Mouse (Mus musculus) embryonic facial prominence, embryonic 15.5 days (tissue): ENCODE measurements around the gene Cyp46a1. TPM values are rescaled to one million over a fixed set of nuclear protein-coding genes. Genes with fewer than 3 reads are reported as not detected.

ENCODE experiments used
- ATAC-seq: fragments of 200-750 bp; cut with Nextera tagmentation; 2 replicates; pipeline ENCODE4 v1.8.0; 2017; ENCODE audit warnings: low read depth, moderate TSS enrichment; ENCODE audit not compliant: insufficient number of reproducible peaks, low FRiP score, low TSS enrichment
- H3K27ac ChIP-seq: fragments of 300-500 bp; sonication (generic); replicated peaks from 2 replicates; pipeline ENCODE4 v1.5.1; 2015; ENCODE audit warnings: mild to moderate bottlenecking, inconsistent platforms
- H3K27me3 ChIP-seq: fragments of 300-500 bp; sonication (generic); 2 replicates; pipeline ENCODE4 v1.6.1; 2015; ENCODE audit warnings: inconsistent platforms
- H3K36me3 ChIP-seq: fragments of 300-500 bp; sonication (generic); 2 replicates; pipeline ENCODE4 v1.6.1; 2015; ENCODE audit warnings: mild to moderate bottlenecking, inconsistent platforms
- H3K4me1 ChIP-seq: fragments of 300-500 bp; sonication (generic); 2 replicates; pipeline ENCODE4 v1.6.1; 2015; ENCODE audit warnings: inconsistent platforms
- H3K4me2 ChIP-seq: fragments of 300-500 bp; sonication (generic); replicated peaks from 2 replicates; pipeline ENCODE4 v1.6.1; 2015; ENCODE audit warnings: mild to moderate bottlenecking, inconsistent platforms
- H3K4me3 ChIP-seq: fragments of 300-500 bp; sonication (generic); replicated peaks from 2 replicates; pipeline ENCODE4 v1.5.1; 2015; ENCODE audit warnings: mild to moderate bottlenecking, inconsistent platforms
- H3K9ac ChIP-seq: fragments of 300-500 bp; sonication (generic); 2 replicates; pipeline ENCODE4 v1.6.1; 2015; ENCODE audit warnings: inconsistent platforms
- H3K9me3 ChIP-seq: fragments of 300-500 bp; sonication (generic); replicated peaks from 2 replicates; pipeline ENCODE4 v1.6.1; 2016; ENCODE audit warnings: inconsistent platforms
- WGBS: fragments of 180-500 bp; shearing (Covaris S2); methylation state at CpG from one replicate; pipeline ENCODE4 v1.1.7; 2015; 5-methylcytosine and 5-hydroxymethylcytosine counted together
- polyA plus RNA-seq: library from polyadenylated mRNA; unstranded; fragments of >200 nt; fragmentation: Nextera tagmentation; extraction: Ambion mirVana; gene quantifications from 2 replicates; pipeline ENCODE4 v1.2.1, GENCODE M21; 2015

Cyp46a1 gene
- polyA plus RNA-seq, 1 experiment from 2014 or later = 9.5 TPM

DNA sequence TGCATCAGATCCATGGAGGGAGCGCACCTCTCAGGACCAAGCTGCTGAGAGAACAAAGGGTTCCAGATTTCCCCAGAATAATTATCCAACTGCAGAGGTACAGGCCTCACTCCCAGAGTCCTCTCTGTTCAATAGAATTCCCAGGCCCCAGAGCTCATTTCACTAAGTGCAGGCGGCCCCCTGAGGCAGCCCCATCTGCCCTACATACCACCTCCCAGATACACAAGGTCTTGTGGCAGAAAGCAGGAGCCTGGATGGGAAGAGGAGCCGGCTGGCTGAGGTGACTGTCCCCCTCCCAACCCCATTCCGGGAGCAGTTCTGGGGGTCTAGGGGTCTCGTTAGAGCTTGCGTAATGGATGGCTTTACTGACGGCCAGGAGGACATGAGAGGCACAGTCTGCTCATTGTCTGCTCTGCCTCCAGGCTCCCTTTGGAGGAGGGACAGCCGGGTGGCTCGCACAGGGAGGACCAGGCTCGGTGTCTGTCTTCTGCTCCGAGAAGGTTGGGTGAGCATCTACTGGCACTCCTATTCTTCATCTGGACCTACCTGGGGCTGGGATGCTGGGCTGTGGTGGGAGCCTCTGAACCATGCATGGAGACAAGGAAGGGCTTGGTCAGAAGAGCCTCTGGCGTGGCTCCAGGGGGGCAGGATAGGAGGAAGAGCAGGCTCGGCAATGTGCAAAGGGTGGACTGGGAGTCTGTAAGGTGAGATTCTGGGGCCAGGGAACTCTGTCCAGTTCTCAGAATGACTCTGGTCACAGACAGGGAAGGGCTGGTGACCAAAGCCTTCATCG is 76.4 kb downstream of the Cyp46a1 start:
- Histone ChIP-seq H3K9me3 (no peaks in the 10 kb centered on the region), H3K9ac (no peak overlapping the region), H3K27ac (no peak overlapping the region), H3K4me3 (no peak overlapping the region), H3K4me2 (no peak overlapping the region), H3K4me1 (peaks cover 8% of the 10 kb centered on the region; the same call in 1 of the 2 replicates), H3K36me3 (no peaks in the 10 kb centered on the region), H3K27me3 (no peaks in the 10 kb centered on the region)
- peak; percentile 73 for ATAC-seq
- 52% methylated on average over 14 of the region's 14 CpGs for WGBS

Other genes with a start within 250 kb of the Cyp46a1 start
- 85.5 and 86.0 TPM in 2 replicates for gene Setd3, start 155.1 kb upstream of the Cyp46a1 start, polyA plus RNA-seq
- gene Ccnk, start 154.8 kb upstream of the Cyp46a1 start, polyA plus RNA-seq = 3.4 and 4.2 TPM in 2 replicates
- 4.6 and 5.1 TPM in 2 replicates for gene Ccdc85c, start 59.0 kb upstream of the Cyp46a1 start, polyA plus RNA-seq
- 0.62 and 0.67 TPM in 2 replicates for gene Hhipl1, start 28.1 kb upstream of the Cyp46a1 start, polyA plus RNA-seq
- 58.2 and 64.7 TPM in 2 replicates for gene Eml1, start 36.6 kb downstream of the Cyp46a1 start, polyA plus RNA-seq
- 59.9 and 63.4 TPM in 2 replicates for gene Evl, start 220.3 kb downstream of the Cyp46a1 start, polyA plus RNA-seq